Mouse (Mus musculus): ENCODE measurements at regions not wholly inside any gene's neighbourhood (a gene's known extent, or its start where the extent isn't known, plus 50 kb on each side); places are given as distances from the start of the nearest gene placed in this dataset.
A peak's percentile ranks its signal among the peaks of the same experiment; 100 is the strongest.

DNA sequence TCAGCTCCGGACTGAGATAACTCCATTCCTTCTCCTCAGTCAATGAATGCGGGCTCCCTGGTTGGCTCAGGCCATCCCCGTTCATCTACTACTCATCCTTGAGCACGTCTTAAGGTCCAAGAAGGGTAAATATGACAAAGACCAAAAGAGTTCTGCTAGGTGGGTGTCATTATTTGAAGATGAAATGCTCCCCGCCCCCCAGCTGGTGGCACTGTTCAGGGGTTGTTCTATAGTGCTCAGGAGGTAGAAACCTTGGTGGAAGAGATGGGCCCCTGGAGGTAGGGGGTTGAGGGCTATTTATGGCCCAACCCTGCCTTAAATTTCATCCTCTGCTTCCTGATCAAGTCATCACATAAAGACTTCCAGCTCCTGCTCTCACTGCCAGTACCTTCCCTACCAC is 126.0 kb downstream of the Aipl1 start:
- no peak for DNase-seq (ENCODE audit: low spot score in 2 of 2)
- TF ChIP-seq CTCF (conservative IDR thresholded peaks at IDR 0.05), result no peak
- Histone ChIP-seq H3K4me3 (no peak overlapping the region), H3K27ac (no peak overlapping the region)

DNA sequence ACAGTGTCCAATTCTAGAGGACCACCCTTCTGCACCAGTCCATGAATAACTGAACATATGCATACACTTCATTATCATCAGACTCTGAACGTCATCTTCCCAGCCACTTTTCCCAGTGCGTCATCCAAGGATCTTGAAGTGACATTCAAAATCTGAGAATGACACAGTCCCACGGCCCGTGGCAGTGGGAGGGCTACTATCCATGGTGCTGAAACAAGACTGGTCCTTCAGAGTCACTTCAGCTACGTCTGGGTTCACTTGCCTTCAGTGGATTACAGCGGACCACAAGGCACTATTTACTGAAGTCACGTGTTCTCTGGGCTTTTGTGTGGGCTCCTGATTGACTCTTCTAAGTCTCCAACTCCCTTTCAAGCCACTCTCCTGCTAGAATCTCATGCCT is 128.7 kb downstream of the Aipl1 start:
- Histone ChIP-seq H3K27ac (no peak overlapping the region), H3K4me3 (no peak overlapping the region)
- no peak for DNase-seq (ENCODE audit: low spot score in 2 of 2)
- no peak for TF ChIP-seq CTCF (conservative IDR thresholded peaks at IDR 0.05)

DNA sequence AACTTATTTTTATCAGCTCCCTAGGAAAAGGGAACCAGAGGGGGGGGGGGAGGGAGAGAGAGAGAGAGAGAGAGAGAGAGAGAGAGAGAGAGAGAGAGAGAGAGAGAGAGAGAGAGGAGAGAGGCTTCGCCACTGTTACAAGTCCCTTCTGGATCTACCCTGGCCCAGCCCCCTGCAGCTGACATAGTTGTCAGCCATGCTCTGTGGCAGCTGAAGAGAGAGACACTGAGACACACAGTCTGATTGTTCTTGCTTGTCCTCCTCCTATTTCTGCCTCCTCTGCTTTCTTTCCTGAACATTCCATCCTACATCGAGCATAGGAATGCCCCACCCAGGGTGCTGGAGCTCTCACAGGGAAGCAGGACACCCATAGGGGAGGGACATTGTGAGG is 134.3 kb downstream of the Aipl1 start:
- Histone ChIP-seq H3K27ac (no peak overlapping the region), H3K4me3 (no peak overlapping the region)
- TF ChIP-seq CTCF (conservative IDR thresholded peaks at IDR 0.05), result no peak
- no peak for DNase-seq (ENCODE audit: low spot score in 2 of 2)

DNA sequence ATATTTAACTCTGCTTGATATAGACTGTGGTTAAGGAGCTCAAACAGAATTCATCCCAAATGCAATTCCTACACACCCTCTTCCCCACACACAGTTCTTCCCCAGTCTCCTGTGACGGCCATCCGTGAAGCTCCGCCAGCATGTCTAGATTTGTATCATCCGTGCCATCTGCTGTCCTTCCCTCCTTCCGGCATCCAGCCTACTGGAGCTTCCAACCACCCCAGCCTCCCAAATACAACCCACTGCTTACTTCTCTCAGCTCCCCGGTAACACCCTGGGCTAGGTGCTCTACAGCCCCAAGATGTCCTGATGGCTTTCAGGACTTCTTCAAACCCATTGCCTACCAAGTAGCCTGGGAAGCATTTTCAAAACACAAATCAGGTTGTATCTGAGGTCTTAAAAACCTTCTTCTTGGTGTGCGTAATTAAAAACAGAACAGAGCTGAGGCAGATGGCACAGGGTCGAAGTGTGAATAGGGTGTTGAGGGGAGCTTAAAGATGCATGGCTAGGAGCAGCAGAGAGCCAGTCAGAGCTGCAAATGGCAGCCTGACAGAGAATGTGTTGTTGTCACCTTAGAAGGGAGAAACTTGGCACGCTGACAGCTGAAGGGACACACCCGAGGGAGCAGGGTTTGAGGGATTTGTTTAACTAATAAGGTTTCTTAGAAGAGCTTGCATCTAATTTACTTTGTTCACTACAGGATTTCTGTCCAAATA is 134.8 kb downstream of the Aipl1 start:
- H3K27ac ChIP-seq, result peak overlapping the region; percentile 51
- peak; percentile 38 to 54 for DNase-seq (ENCODE audit: low spot score in 2 of 2)
- no peak for TF ChIP-seq CTCF (conservative IDR thresholded peaks at IDR 0.05)
- no peak overlapping the region for H3K4me3 ChIP-seq

DNA sequence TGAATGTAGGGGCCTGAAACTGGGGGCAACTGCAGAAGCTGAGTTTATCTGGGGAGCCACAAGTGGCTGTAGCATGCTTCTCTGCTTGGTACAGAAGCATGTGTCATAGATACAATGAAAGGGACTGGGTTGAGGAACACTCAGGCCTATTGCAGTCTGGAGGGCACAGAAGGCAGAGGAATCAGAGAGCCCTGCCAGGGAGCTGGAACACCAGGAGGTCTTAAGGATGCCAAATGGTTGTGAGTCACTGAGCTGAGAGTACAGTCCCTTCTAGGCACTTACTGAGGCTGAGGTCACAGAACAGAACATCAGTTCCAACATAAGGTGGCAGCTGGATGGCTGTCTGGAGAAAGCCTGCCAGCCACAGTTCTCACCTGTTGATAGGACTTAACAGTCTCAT is 136.5 kb downstream of the Aipl1 start:
- Histone ChIP-seq H3K4me3 (no peak overlapping the region), H3K27ac (no peak overlapping the region)
- no peak for TF ChIP-seq CTCF (conservative IDR thresholded peaks at IDR 0.05)
- no peak for DNase-seq (ENCODE audit: low spot score in 2 of 2)

DNA sequence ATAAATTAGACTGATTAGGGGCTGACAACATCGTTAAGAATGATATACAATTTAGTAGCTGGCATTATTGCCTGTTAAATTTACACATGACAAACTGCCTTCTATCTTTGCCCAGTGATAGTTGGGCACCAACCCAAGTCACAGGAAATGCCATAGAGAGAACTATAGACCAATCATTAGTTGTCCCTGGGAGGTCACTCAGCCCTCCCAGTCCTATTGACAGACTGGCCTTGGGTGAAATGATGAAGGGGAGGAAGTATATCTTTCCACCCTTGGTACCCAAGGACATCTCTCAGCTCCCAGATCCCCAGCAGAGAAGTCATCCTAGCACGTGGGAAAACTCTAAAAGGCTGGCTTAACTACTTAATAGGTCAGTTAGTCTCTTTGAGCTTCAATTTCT is 139.8 kb downstream of the Aipl1 start:
- no peak overlapping the region for H3K4me3 ChIP-seq
- no peak for DNase-seq (ENCODE audit: low spot score in 2 of 2)
- no peak overlapping the region for H3K27ac ChIP-seq
- TF ChIP-seq CTCF (conservative IDR thresholded peaks at IDR 0.05), result no peak

DNA sequence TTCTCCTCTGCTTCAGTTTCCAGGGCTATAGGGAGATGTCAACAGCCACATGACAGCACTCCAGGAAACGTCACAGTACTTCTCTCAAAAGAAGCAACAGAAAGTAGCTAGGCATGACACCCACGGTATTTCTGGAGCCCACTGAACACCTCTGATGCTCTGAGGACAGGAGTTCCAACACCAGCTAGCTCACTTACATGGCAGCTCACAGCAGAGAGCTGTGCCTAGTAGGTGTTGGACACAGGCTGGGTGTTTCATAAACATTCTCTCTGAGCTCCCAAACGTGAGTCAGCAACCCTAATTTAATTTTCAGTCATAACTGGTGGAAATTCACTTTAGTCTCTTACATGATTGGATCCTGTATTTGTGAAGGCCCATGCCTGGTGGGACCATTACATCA is 140.2 kb downstream of the Aipl1 start:
- DNase-seq (ENCODE audit: low spot score in 2 of 2), result no peak
- TF ChIP-seq CTCF (conservative IDR thresholded peaks at IDR 0.05), result no peak
- Histone ChIP-seq H3K4me3 (no peak overlapping the region), H3K27ac (no peak overlapping the region)

DNA sequence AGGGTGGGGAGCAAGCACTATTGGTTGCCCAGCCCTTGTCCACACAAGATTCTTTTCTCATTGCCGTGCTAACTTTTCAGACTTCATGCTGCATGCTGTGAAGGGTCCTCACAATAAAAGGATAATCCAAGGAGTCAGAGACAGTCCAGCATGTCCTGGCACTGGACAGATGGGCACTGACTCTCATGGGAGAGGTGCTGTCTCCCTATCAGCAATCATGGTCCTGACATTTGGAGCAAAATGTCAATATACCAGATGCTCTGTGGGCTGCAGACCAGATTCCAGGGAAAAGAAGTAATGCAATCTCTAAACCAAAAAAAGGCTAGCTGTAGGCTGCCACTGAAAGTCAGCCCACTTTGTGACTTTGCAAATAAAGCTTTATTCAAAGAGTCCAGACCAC is 141.5 kb downstream of the Wscd1 start:
- H3K4me3 ChIP-seq, result no peak overlapping the region
- no peak overlapping the region for H3K27ac ChIP-seq
- no peak for DNase-seq (ENCODE audit: low spot score in 2 of 2)
- no peak for TF ChIP-seq CTCF (conservative IDR thresholded peaks at IDR 0.05)

DNA sequence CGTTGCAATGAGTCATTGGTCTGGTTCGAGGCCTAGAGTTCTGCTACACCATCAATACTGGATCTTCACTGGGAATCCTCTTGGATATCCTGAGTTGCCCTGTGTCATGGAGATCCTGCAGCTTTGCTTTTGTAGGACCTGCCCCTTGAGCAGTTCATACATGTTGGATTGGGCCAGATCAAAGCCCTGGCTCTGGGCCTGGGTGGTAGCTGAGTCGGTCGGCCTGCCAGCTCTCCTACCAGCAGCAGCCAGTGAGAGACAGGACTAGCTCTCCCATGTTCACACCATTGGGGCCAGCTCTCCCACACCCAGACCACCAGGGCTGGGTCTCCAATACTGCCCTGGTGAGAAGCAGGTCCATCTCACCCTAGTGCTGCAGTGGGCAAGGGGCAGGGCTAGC is 139.4 kb downstream of the Wscd1 start:
- DNase-seq (ENCODE audit: low spot score in 2 of 2), result no peak
- TF ChIP-seq CTCF (conservative IDR thresholded peaks at IDR 0.05), result no peak
- Histone ChIP-seq H3K4me3 (no peak overlapping the region), H3K27ac (no peak overlapping the region)

DNA sequence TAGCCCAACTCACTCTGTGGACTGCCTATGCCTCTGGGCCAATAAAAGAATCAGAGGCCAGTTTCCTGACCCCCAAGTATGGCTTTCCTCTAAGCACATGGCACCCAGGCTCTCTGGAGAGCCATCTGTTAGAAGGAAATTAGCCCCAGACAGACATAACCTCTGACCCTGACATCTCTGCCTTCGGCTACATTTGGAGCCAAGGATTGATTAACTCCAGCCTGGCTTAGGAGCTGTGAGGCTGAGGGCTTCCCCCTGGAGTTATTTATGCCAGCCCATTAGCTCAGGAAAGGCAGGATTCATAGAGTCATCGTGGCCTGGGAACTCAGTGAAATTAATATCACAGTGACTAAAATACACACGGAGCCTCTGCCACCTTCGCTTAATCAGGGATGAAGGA is 137.5 kb downstream of the Wscd1 start:
- DNase-seq (ENCODE audit: low spot score in 2 of 2), result no peak
- Histone ChIP-seq H3K27ac (no peak overlapping the region), H3K4me3 (no peak overlapping the region)
- no peak for TF ChIP-seq CTCF (conservative IDR thresholded peaks at IDR 0.05)

DNA sequence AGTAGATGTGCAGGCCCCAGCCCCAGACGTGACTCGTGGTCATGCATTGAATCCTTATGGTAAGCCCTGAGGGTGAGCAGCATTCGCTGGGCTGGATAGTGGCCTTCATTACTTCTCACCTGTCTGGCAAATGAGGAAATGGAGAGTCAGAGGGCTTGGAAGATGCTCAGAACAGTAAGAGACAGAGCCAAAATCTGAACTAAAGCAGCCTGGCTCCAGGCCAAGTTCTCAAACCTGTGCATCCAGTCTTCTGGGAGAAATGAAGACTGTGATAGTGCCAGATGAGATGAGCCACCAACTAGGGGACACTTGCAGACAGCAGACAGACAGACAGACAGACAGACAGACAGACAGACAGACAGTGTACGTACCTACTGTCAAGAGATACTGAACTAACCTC is 137.1 kb downstream of the Wscd1 start:
- Histone ChIP-seq H3K27ac (no peak overlapping the region), H3K4me3 (no peak overlapping the region)
- TF ChIP-seq CTCF (conservative IDR thresholded peaks at IDR 0.05), result no peak
- DNase-seq (ENCODE audit: low spot score in 2 of 2), result no peak

DNA sequence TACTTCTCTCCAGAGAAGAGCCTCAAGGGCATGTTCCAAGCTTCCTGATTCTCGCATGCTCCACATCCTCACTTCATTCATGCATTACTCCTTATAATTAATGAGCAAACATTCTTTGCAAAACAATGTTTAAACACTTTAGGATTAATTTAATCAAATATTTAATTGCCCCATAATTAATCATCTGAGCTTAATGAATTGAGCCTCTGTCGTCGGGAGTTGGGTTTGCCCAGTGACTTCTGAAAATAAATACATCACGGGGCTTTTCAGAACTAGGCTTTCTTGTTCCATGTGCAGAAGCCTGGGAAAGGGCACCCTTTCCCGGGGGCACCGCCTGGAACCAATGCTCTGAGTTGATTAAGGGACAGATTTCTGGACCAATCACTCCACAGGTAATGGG is 135.1 kb downstream of the Wscd1 start:
- no peak for DNase-seq (ENCODE audit: low spot score in 2 of 2)
- no peak overlapping the region for H3K27ac ChIP-seq
- no peak overlapping the region for H3K4me3 ChIP-seq
- TF ChIP-seq CTCF (conservative IDR thresholded peaks at IDR 0.05), result no peak

DNA sequence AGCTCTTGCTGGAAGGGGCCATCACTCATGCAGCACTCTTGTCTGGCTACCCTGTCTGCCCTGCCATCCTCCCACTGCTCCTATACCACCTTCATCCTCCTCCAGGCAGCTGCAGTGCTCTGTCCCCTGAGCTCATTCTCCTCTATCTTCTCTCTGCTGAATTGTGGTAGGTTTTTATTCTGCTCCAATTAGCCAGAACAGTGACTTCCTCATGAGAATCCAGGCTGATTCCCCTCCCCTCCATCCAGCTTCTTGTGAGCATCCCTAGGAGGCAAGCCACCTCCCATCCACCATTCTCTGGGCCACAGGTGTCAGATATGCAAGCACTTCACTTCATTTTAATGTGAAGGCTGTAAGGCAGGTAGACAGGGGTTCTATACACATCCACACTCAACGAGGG is 132.1 kb downstream of the Wscd1 start:
- TF ChIP-seq CTCF (conservative IDR thresholded peaks at IDR 0.05), result no peak
- Histone ChIP-seq H3K27ac (no peak overlapping the region), H3K4me3 (no peak overlapping the region)
- no peak for DNase-seq (ENCODE audit: low spot score in 2 of 2)

DNA sequence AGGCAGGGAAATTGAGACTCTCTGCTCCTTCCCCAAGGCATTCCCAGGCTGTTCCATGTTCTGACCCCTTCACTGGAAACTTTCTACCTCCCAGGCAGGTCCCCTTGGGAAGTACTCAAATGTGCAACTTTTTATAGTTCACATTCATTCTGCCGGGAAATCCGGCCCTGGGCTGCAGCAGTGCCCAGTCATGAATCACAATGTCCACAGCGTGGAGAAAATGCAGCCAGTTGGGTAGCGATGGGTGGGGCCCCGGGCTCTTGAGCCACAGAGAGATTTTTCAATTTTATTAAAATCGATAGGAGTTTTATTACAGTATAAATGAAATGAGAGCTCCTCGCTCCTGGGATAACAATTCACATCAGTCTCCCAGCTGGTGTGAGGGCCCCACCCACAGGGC is 121.6 kb downstream of the Wscd1 start:
- no peak for TF ChIP-seq CTCF (conservative IDR thresholded peaks at IDR 0.05)
- Histone ChIP-seq H3K27ac (no peak overlapping the region), H3K4me3 (no peak overlapping the region)
- no peak for DNase-seq (ENCODE audit: low spot score in 2 of 2)

DNA sequence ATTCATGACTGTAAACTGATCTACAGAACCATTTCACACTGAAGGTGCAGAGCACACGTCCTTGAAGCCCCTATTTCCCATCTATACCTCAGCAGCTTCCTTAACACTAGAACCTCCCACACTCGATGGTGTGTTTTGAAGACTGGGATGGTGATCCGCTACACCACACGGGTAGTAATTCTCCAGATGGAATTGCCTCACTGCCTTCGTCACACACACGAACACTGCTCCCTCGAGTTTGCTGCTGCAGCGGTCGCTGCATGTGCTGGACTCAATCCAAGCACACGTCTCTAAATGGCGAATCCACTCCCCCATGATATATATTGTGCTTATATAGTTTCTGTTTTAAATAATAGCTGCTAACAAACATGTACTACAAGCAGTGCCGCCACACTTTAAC is 117.0 kb downstream of the Wscd1 start:
- no peak overlapping the region for H3K27ac ChIP-seq
- no peak overlapping the region for H3K4me3 ChIP-seq
- no peak for TF ChIP-seq CTCF (conservative IDR thresholded peaks at IDR 0.05)
- DNase-seq (ENCODE audit: low spot score in 2 of 2), result no peak
